Mouse (Mus musculus): ENCODE results near the gene Srpk3.
"Not testable (repeated sequence)": the region's sequence is repeated elsewhere in the genome, so short reads cannot be mapped to it uniquely, and the experiment has no call there.

Gene Srpk3
- long read RNA-seq, experiment 1 = 0 reads
- long read RNA-seq, experiment 2 = 0 reads

- intact Hi-C loops (cut with DNase I) = no loop called here
These were observed at the start of gene Srpk3 for GRCm38 (mm10) chrX:73774168-73774760. TSS of gene Srpk3 (plus strand) at chrX:73774405.

GRCm38 (mm10) chrX:73730908-73731307 is 43.3 kb upstream of the Srpk3 start:
- intact Hi-C loops (cut with DNase I) = no loop called here

DNA sequence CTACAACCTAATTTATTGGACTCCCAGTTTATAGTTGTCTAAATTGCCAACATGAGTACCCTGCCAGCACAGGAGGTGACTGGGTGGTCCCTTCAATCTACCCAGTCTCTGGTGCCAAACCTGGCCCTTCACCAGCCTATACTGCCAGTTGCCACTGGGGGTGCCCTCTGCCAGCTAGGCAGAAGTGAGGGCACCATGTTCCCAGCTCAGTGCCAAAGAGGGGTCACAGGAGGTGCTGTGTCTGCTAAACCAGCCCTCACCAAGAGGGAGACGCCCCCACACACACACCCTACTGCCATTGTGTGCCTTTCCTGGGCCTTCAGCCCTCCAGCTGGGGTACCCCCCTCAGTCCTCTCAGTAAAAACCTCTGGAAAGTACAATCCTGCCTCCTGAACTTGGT is 36.0 kb upstream of the Srpk3 start:
- intact Hi-C loops (cut with DNase I) = no loop called here

- intact Hi-C loops (cut with DNase I) = no loop called here
These were observed 35.1 kb upstream of the Srpk3 start for GRCm38 (mm10) chrX:73739151-73739550.

DNA sequence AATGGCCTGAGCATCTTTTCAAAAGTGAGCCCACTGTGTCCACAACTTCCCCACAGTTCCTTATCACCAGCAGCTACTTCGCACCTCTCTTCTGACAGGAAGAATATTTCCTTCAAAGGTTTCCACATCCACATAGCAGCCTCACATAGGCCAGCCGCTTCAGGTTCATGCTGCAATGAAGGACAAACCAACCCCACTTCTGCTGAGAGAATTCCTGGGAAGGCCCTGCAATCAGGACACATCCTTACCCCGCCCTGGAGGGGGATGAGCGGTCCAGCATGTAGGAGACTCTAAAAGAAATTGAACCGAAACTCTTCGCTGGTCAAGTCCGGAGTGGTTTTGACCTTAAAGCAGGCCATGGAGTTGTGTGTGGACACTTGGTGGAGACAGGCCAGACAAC is 34.4 kb upstream of the Srpk3 start:
- intact Hi-C loops (cut with DNase I) = not testable (repeated sequence)

DNA sequence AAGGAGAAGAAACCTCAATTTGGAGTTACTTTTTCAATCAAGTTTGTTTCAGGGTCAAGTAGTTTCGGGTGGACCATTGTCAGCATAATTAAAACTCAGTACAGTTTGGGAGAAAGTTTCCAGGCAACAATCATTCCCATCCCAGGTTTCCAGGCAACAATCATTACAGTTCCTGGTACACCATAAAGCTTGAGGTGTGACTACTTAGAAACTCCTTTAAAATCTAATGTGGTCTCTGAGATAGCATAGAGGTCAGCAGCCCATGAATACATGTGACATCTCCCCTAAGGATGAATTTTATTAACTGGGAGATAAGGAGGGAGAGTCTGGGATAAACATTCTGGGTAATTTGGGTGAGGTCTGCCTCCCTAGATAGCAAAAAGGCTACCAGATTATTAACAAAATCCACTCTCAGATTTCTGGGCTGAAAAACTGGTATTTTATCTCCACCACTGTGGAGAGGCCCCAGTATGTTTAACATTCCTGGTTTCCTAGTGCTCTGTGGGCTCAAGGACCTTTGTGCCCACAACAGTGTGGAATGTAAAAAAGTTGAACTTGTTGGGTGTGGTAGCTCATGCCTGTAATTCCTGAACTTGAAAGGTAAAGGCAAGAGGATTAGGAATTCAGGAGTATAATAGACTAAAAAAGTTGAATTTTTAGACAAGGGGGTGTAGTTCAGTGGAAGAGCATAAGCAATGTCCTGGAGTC is 29.3 kb upstream of the Srpk3 start:
- intact Hi-C loops (cut with DNase I) = no loop called here

DNA sequence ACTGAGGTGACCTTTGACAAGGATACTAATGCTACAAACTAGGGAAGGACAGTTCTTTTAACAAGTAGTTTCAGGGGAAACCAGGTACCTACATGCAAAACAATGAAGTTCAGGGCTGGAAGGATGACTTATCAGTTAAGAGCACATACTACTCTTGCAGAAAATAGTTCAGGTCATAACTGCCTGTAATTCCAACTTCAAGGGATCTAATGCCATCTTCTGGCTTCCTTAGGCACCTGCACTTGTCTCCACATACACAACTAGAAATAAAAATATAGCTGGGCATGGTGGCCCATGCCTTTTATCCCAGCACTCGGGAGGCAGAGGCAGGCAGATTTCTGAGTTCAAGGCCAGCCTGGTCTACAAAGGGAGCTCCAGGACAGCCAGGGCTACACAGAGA is 25.2 kb upstream of the Srpk3 start:
- intact Hi-C loops (cut with DNase I) = no loop called here

- intact Hi-C loops (cut with DNase I) = no loop called here
These were observed 17.7 kb upstream of the Srpk3 start, which contains the start of gene Plxnb3 for GRCm38 (mm10) chrX:73756334-73757140. TSS of gene Plxnb3 (plus strand) at chrX:73757090.

DNA sequence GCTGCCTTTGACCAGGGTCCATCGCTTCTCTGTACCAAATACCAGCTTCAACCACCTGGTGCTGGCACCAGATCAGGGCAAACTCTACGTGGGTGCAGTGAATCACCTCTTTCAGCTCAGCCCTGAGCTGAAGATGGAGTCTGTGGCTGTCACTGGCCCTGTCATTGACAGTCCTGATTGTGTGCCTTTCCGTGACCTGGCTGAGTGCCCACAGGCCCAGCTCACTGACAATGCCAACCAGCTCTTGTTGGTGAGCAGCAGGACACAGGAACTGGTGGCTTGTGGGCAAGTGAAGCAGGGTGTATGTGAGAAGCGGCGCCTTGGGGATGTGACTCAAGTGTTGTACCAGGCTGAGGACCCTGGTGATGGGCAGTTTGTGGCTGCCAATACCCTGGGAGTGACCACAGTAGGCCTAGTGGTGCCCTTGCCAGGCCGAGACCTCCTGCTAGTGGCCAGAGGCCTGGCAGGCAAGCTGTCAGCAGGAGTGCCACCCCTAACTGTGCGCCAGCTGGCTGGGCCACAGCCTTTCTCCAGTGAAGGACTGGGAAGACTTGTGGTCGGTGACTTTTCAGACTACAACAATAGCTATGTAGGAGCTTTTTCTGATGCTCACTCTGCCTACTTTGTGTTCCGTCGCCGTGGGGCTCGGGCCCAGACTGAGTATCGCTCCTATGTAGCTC is 15.5 kb upstream of the Srpk3 start:
- intact Hi-C loops (cut with DNase I) = no loop called here

DNA sequence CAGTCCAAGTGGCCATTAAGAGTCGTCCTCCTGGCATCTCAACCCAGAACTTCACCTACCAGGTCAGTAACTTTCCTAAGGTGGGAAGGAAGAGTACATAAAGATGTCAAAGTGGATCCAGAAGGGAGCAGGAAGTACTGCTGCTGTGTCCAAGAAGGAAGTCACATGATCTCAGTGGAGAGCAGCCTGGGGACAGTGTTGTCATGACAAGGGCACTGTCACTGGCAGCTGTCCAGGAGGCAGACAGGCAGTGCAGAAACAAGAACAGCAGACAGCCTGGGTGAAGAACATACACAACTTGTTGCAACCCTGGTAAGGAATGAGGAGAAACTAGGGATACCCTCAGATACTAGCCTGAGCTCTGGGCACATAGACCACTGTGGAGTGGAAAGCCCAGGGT is 8.9 kb upstream of the Srpk3 start:
- intact Hi-C loops (cut with DNase I) = no loop called here

DNA sequence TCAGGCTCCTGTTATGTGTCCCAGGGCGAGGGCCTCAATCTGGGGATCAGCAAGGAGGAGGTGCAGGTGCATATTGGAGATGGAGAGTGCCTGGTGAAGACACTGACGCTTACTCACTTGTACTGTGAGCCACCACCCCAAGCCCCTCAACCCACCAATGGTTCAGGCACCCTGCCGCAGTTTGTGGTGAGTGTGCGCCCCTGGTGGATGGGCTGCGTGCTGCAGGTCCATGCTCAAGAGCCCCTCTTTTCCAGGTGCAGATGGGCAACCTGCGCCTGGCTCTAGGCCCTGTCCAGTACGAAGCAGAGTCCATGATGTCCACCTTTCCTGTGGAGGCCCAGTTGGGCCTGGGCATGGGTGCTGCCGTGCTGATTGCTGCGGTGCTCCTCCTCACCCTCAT is 6.9 kb upstream of the Srpk3 start:
- intact Hi-C loops (cut with DNase I) = no loop called here

- intact Hi-C loops (cut with DNase I) = no loop called here
These were observed 738 bp downstream of the Srpk3 start for GRCm38 (mm10) chrX:73774802-73775483.

- intact Hi-C loops (cut with DNase I) = no loop called here
These were observed 8.0 kb downstream of the Srpk3 start for GRCm38 (mm10) chrX:73782227-73782626.

GRCm38 (mm10) chrX:73785666-73786065 is 11.5 kb downstream of the Srpk3 start:
- intact Hi-C loops (cut with DNase I) = no loop called here

DNA sequence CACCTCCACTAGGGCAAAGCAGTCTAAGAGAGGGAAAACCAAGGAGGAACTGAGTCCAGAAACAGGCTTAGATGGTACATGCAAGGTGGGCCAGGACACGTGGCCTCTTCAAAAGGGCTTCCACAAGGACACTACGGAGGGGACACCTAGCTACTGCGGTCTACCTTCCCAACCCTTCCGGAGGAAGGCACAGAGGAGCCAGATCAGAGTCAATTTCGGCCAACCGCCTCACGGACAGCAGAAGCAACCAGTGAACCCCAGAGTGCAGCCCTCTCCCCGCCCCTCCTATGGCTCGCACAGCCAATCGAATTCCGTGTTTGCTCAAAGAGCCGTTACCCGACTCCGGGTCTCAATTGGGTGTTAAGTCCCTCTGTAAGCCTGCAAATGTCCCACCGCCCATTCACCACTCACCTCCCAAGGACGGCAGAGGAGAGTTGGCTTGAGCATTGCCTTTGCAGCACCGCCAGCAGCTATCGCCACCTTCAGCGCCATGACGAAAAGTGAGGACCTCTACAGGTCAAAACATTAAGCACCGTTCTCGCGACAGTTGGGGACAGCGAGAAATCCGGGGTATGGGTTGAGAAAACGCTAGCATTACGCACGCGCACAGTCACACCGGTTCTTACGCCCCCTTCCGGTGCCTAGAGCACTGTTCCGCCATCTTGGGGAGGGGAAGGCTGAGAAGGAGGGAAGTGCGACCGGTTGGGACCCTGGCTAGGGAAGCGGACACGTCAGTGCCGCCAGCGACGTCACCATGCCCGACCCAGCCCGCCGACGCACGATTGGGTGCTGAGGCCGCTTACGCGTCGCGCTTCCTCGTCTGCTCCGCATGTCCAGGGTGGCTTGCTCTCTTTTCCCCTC is 12.4 kb downstream of the Srpk3 start, which contains the start of the genes Idh3g and Ssr4:
Idh3g (minus strand) TSS at position 534 of the 861 bp plus-strand sequence.
Ssr4 (plus strand) TSS at position 665 of the 861 bp plus-strand sequence.
- intact Hi-C loops (cut with DNase I) = no loop called here

- intact Hi-C loops (cut with DNase I) = no loop called here
These were observed 13.0 kb downstream of the Srpk3 start for GRCm38 (mm10) chrX:73787225-73787558.

DNA sequence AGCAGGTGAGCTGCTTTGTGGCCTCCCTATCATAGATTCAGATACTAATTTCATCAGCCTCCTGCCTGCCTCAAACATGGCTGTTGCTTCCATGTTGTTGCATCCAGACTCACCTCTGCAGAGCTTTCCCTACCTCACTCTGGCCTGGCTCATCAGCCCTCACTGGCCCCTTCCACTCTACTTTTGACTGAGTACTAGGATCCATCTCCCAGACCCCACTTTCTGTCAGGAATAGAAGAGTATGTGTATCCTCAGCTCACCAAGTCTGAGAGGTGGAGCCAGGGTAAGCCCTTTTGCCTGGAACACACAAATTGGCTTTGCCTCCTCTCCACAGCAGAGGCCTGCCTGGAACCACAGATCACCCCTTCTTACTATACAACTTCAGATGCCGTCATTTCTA is 14.3 kb downstream of the Srpk3 start:
- intact Hi-C loops (cut with DNase I) = no loop called here

DNA sequence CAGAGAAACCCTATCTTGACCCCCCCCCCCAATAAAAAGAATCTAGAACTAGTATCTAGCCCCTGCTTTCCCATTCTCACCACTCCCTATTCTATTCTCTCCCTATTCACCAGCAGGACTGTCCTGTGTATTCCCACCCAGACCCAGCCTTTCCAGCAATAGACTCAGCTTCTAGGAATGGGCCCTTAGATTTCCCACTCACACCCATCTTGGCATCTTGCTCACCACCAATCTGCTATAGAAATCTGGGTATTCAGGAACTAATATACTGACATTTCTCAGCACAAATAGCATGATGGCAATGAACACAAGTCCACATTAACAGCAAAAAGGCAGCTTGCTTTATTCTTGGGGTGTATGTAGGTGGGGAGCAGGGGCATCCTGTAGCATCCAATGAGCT is 18.8 kb downstream of the Srpk3 start:
- intact Hi-C loops (cut with DNase I) = no loop called here

DNA sequence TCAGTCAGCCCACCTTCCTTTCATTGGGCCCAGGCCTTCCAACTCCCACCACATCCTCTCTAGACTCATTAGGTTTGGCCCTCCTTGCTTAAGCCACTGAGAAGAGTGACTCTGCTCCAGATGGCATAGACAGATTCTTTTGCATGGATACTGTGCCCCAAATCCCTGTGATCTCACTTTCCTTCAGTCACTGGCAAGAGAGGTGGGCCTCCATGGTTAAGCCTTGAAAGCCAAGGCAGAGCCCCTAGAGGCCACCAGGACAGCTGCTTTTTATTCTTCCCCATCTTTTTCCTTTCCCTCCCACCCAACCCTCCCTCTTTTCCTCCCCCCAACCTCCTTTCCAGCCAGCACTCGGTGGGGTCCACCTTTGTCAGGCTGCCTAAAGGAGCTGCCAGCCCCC is 19.3 kb downstream of the Srpk3 start:
- intact Hi-C loops (cut with DNase I) = no loop called here

DNA sequence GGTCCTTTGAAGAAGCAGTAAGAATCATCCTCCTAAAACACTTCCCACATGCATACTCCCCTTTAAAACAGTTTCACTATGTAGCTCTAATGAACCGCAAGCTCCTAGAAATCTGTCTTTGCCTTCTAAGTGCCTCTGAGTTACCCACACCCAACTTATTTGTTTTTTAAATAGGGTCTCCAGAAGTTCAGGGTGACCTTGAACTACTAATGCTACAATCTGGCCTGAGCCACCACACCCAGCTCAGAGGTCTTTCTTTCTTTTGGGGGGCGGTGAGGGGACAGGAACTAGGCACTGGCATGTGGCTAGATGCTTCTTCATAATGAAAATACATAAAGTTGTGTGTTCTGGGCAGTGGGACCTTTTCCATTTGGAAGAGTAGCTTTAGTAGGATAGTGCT is 23.3 kb downstream of the Srpk3 start:
- intact Hi-C loops (cut with DNase I) = loop anchor here (5.0 kb wide), 2 partner anchors 100 to 150 kb away; partner anchors contain the start of gene L1cam
